Mouse (Mus musculus) CH12.LX (cell line): ENCODE data around the gene Hoxb2. TPM values are rescaled to one million over a fixed set of nuclear protein-coding genes. Genes with fewer than 3 reads are reported as not detected.
A peak's percentile ranks its signal among the peaks of the same experiment; 100 is the strongest.

Source experiments
- DNase-seq: peaks from one replicate; pipeline ENCODE4 v3.0.0-alpha.2; 2013; ENCODE audit errors: extremely low read depth
- H3K27ac ChIP-seq: 2 replicates; pipeline ENCODE4 v1.5.1; 2012; ENCODE audit warnings: low read depth, mild to moderate bottlenecking, control low read depth, moderate library complexity; ENCODE audit not compliant: insufficient read depth
- H3K27me3 ChIP-seq: replicated peaks from 2 replicates; pipeline ENCODE3; 2012; ENCODE audit warnings: inconsistent platforms
- H3K36me3 ChIP-seq, 2 experiments: replicated peaks in 1 of 2; 2 replicates each; pipeline versions ENCODE3 to v1.6.1; 2012; ENCODE audit warnings: inconsistent platforms in 1 of 2, low read length in 1 of 2, mild to moderate bottlenecking in 1 of 2, mixed read lengths in 1 of 2, moderate library complexity in 1 of 2; ENCODE audit not compliant: control insufficient read depth in 1 of 2, insufficient read depth in 1 of 2
- H3K4me1 ChIP-seq, 2 experiments: 2 replicates each; pipeline ENCODE4 v1.6.1; 2012; ENCODE audit warnings: inconsistent platforms in 1 of 2, moderate library complexity in 1 of 2; ENCODE audit not compliant: insufficient read depth in 2 of 2, control insufficient read depth in 1 of 2
- H3K4me2 ChIP-seq: 2 replicates; pipeline ENCODE4 v1.6.1; 2012; ENCODE audit warnings: low read depth, mild to moderate bottlenecking, control low read depth; ENCODE audit not compliant: poor library complexity, insufficient read depth, severe bottlenecking
- H3K4me3 ChIP-seq, 3 experiments: fragments of 150-350 bp in 1 of 3; sonication (generic) in 1 of 3; replicated peaks in 1 of 3; 2 replicates each; pipeline versions ENCODE3 to v1.5.1; 2011 to 2012; ENCODE audit warnings: low read depth in 2 of 3, low read length in 2 of 3, mild to moderate bottlenecking in 2 of 3, moderate library complexity in 2 of 3, control low read depth in 1 of 3, improper control_type of control experiment in 1 of 3, inconsistent platforms in 1 of 3, mixed read lengths in 1 of 3; ENCODE audit not compliant: poor library complexity in 1 of 3
- H3K79me2 ChIP-seq: replicated peaks from 2 replicates; pipeline ENCODE4 v1.6.1; 2012; ENCODE audit warnings: mild to moderate bottlenecking, moderate library complexity; ENCODE audit not compliant: control insufficient read depth, poor library complexity, insufficient read depth, severe bottlenecking; ENCODE audit errors: extremely low read depth
- H3K9ac ChIP-seq: 2 replicates; pipeline ENCODE4 v1.6.1; 2012; ENCODE audit warnings: low read depth, mild to moderate bottlenecking, control low read depth, moderate library complexity; ENCODE audit not compliant: insufficient read depth
- H3K9me3 ChIP-seq: replicated peaks from 2 replicates; pipeline ENCODE3; 2012; ENCODE audit warnings: low read length, inconsistent platforms, mixed read lengths
- CHD1 ChIP-seq: IDR thresholded peaks from 2 replicates; pipeline ENCODE4 v1.6.1; 2012; ENCODE audit warnings: low read depth, low read length, improper control_type of control experiment, inconsistent platforms
- CHD2 ChIP-seq: IDR thresholded peaks from 2 replicates; pipeline ENCODE4 v1.6.1; 2011; ENCODE audit warnings: low read length, improper control_type of control experiment
- CTCF ChIP-seq, 2 experiments: IDR thresholded peaks in 1 of 2; conservative IDR thresholded peaks in 1 of 2; 2 replicates each; pipeline ENCODE4 v1.5.1; 2011 to 2012; ENCODE audit warnings: low read depth in 2 of 2, low read length in 2 of 2, improper control_type of control experiment in 1 of 2, inconsistent platforms in 1 of 2, mild to moderate bottlenecking in 1 of 2, moderate library complexity in 1 of 2
- ELF1 ChIP-seq: IDR thresholded peaks from 2 replicates; pipeline ENCODE4 v1.6.1; 2014; ENCODE audit warnings: low read depth, mild to moderate bottlenecking, inconsistent platforms, low read length, improper control_type of control experiment
- ETS1 ChIP-seq: conservative IDR thresholded peaks from 2 replicates; pipeline ENCODE4 v1.6.1; 2012; ENCODE audit warnings: low read depth, mild to moderate bottlenecking, inconsistent platforms, low read length, improper control_type of control experiment, moderate library complexity
- GABPA ChIP-seq: IDR thresholded peaks from 2 replicates; pipeline ENCODE4 v1.6.1; 2012; ENCODE audit warnings: low read depth, low read length, improper control_type of control experiment, inconsistent platforms; ENCODE audit not compliant: insufficient replicate concordance
- JUND ChIP-seq: conservative IDR thresholded peaks from 2 replicates; pipeline ENCODE4 v1.6.1; 2011; ENCODE audit warnings: low read depth, low read length, improper control_type of control experiment
- MAX ChIP-seq: IDR thresholded peaks from 2 replicates; pipeline ENCODE4 v1.6.1; 2011; ENCODE audit warnings: low read length, improper control_type of control experiment
- MAZ ChIP-seq: IDR thresholded peaks from 2 replicates; pipeline ENCODE4 v1.6.1; 2012; ENCODE audit warnings: low read depth, mild to moderate bottlenecking, inconsistent platforms, low read length, improper control_type of control experiment, moderate library complexity
- MEF2A ChIP-seq: IDR thresholded peaks from 2 replicates; pipeline ENCODE4 v1.6.1; 2014; ENCODE audit warnings: low read depth, mild to moderate bottlenecking, inconsistent platforms, low read length, improper control_type of control experiment, borderline replicate concordance
- MXI1 ChIP-seq: IDR thresholded peaks from 2 replicates; pipeline ENCODE4 v1.6.1; 2011; ENCODE audit warnings: mild to moderate bottlenecking, low read depth, low read length, improper control_type of control experiment
- NRF1 ChIP-seq: IDR thresholded peaks from 2 replicates; pipeline ENCODE4 v1.6.1; 2014; ENCODE audit warnings: low read depth, mild to moderate bottlenecking, inconsistent platforms, low read length, improper control_type of control experiment, moderate library complexity
- PAX5 ChIP-seq: IDR thresholded peaks from 2 replicates; pipeline ENCODE4 v1.6.1; 2012; ENCODE audit warnings: low read length, inconsistent platforms, mixed read lengths
- POLR2A ChIP-seq: IDR thresholded peaks from 2 replicates; pipeline ENCODE4 v1.6.1; 2011; ENCODE audit warnings: low read depth, mild to moderate bottlenecking, improper control_type of control experiment, low read length
- POLR2AphosphoS2 ChIP-seq: IDR thresholded peaks from 2 replicates; pipeline ENCODE4 v1.6.1; 2011; ENCODE audit warnings: low read depth, low read length, improper control_type of control experiment
- RAD21 ChIP-seq: IDR thresholded peaks from 2 replicates; pipeline ENCODE4 v1.6.1; 2011; ENCODE audit warnings: low read depth, mild to moderate bottlenecking, low read length, improper control_type of control experiment, moderate library complexity
- SMC3 ChIP-seq: IDR thresholded peaks from 2 replicates; pipeline ENCODE4 v1.6.1; 2011; ENCODE audit warnings: low read depth, low read length, improper control_type of control experiment
- TBP ChIP-seq: conservative IDR thresholded peaks from 2 replicates; pipeline ENCODE4 v1.6.1; 2011; ENCODE audit warnings: low read depth, low read length, improper control_type of control experiment
- UBTF ChIP-seq: IDR thresholded peaks from 2 replicates; pipeline ENCODE4 v1.6.1; 2012; ENCODE audit warnings: low read depth, mild to moderate bottlenecking, inconsistent platforms, low read length, improper control_type of control experiment, moderate library complexity
- USF1 ChIP-seq: IDR thresholded peaks from 2 replicates; pipeline ENCODE4 v1.6.1; 2014; ENCODE audit warnings: low read depth, mild to moderate bottlenecking, inconsistent platforms, low read length, improper control_type of control experiment
- ZC3H11A ChIP-seq: IDR thresholded peaks from 2 replicates; pipeline ENCODE4 v1.6.1; 2012; ENCODE audit warnings: low read depth, mild to moderate bottlenecking, inconsistent platforms, low read length, improper control_type of control experiment
- ZMIZ1 ChIP-seq: IDR thresholded peaks from 2 replicates; pipeline ENCODE4 v1.6.1; 2012; ENCODE audit warnings: low read depth, mild to moderate bottlenecking, inconsistent platforms, low read length, improper control_type of control experiment
- dilution Hi-C: fragments of 300-500 bp; cut with MboI; formaldehyde crosslinking; loops from 2 replicates; pipeline ENCODE4 v1.14.3; 2020; ENCODE audit warnings: low sequenced_read_pairs; ENCODE audit not compliant: extremely low pct_unique_long_range_greater_than_20kb, extremely low pct_ligation_motif_present
- in situ Hi-C: fragments of 300-500 bp; cut with MboI; formaldehyde crosslinking; loops from 3 replicates; pipeline ENCODE4 v1.14.3; 2019; ENCODE audit warnings: low sequenced_read_pairs, low pct_ligation_motif_present, low pct_unique_long_range_greater_than_20kb, mixed read lengths
- polyA plus RNA-seq: library from polyadenylated mRNA; unstranded; fragments of >175 nt; gene quantifications from 2 replicates; pipeline ENCODE4 v1.2.1, GENCODE M21; 2012; ENCODE audit warnings: low read depth; ENCODE audit not compliant: insufficient read length
- total RNA-seq, 2 experiments: library from RNA; depleted of rRNA; stranded (reverse); fragments of 300-350 nt in 1 of 2; fragments of >200 nt in 1 of 2; gene quantifications; 2 replicates each; pipeline ENCODE4 v1.2.3; 2012 to 2014

Gene Hoxb2
- total and polyA plus RNA-seq, 3 experiments: not detected

DNA sequence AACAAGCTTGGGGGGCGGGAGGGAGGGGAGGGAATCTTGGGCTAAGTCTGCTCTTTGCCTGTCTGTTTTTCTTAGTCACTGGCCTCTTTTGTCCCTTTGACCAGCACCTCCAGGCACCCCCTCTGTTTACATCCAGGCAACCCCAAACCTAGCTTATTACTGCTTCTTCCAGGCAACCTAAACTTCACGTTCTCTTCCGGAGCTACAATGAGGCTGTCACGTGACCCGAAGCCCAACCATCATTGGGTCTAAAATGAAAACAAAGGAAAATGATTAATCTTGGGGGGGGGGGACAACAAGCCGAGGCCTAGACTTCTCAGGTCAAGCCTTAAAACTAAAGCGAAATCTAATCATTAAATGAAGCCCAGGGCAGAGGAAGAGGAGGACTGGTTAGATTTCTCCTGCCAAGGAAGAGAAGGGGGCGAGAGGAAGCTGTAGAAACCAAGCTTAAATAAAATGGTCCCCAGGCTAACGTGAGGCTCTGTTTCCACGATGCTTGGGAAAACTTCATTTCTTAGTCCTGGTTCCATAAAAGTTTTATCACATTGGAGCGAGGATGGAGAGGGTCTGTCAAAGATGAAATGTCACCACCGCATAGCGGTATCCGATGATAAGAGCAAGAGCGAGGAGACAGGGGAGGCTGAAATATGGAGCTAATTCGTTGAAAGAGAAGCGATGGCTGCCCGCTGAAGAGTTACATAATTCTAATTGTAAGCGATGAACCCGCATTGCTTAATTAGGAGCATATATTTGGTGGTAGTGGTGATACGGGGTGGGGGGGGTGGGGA, 2.0 kb upstream of the Hoxb2 start:
- H3K9ac ChIP-seq: no peak overlapping the region
- H3K9me3 ChIP-seq: peaks cover 14% of the 10 kb centered on the region
- TF ChIP-seq USF1: peak; percentile 18; the same call in 1 of the 2 replicates
- TF ChIP-seq ETS1: no peak
- no peak for TF ChIP-seq UBTF
- TF ChIP-seq CTCF (conservative IDR thresholded peaks at IDR 0.05 in 1 of 2, IDR thresholded peaks at IDR 0.05 in 1 of 2; ENCODE audit: low read depth in 2 of 2, low read length in 2 of 2): no peak
- TF ChIP-seq MEF2A: no peak
- TF ChIP-seq ZC3H11A: no peak
- no peak for TF ChIP-seq GABPA
- TF ChIP-seq RAD21: no peak
- no peak for TF ChIP-seq PAX5
- no peak overlapping the region for H3K27ac ChIP-seq
- no peak overlapping the region for H3K4me2 ChIP-seq
- in situ Hi-C loops (no loop called here), dilution Hi-C loops (no loop called here)
- H3K4me3 ChIP-seq: no peak overlapping the region
- H3K79me2 ChIP-seq: no peaks in the 10 kb centered on the region
- peaks cover 3 to 21% of the 10 kb centered on the region in 2 experiments; a peak in 2 of 4 replicates for H3K4me1 ChIP-seq
- peaks cover 19% of the 10 kb centered on the region for H3K27me3 ChIP-seq
- peaks cover 0 to 10% of the 10 kb centered on the region in 2 experiments for H3K36me3 ChIP-seq
- no peak for DNase-seq

DNA sequence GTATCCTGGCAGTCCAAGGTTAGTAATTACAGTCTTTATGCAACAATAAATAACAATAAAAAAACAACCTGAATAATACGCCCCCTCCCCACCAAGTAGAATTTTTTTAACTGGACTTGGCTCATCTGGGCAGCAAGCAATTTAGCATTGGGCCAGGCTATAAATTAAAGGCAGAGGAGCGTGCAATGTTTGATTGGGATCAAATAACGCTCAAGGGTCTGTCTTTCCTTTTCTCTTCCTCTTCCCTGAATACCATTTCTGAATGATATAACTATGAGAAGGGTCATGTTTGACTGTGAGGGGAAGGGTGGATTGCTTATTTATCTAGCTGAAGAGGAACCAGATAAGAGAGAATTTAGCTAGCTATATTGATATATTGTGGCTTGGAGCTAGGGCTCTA, 1.3 kb upstream of the Hoxb2 start:
- Histone ChIP-seq H3K27me3 (peaks cover 22% of the 10 kb centered on the region), H3K4me2 (no peak overlapping the region), H3K4me3 (no peak overlapping the region)
- TF ChIP-seq JUND (no peak), TBP (no peak), SMC3 (no peak), POLR2AphosphoS2 (no peak), POLR2A (no peak), MXI1 (no peak), CHD2 (no peak), CTCF (conservative IDR thresholded peaks at IDR 0.05 in 1 of 2, IDR thresholded peaks at IDR 0.05 in 1 of 2; ENCODE audit: low read depth in 2 of 2, low read length in 2 of 2) (no peak), ELF1 (no peak), RAD21 (no peak), CHD1 (no peak), MAZ (no peak), MEF2A (no peak), PAX5 (no peak), NRF1 (no peak), ZMIZ1 (no peak), UBTF (no peak), MAX (no peak)
- TF ChIP-seq, all 38 proteins: peak for 0
- no peak overlapping the region for H3K27ac ChIP-seq
- H3K9me3 ChIP-seq: peaks cover 14% of the 10 kb centered on the region
- peaks cover 0 to 10% of the 10 kb centered on the region in 2 experiments for H3K36me3 ChIP-seq
- H3K4me1 ChIP-seq: peaks cover 3 to 15% of the 10 kb centered on the region in 2 experiments; a peak in 2 of 4 replicates
- in situ Hi-C loops (no loop called here), dilution Hi-C loops (no loop called here)
- H3K9ac ChIP-seq: no peak overlapping the region
- H3K79me2 ChIP-seq: no peaks in the 10 kb centered on the region
- DNase-seq: no peak
